Mouse (Mus musculus) liver, adult 2 months (tissue): ENCODE data around the gene Utrn. TPM values are rescaled to one million over a fixed set of nuclear protein-coding genes. Genes with fewer than 3 reads are reported as not detected.
A peak's percentile ranks its signal among the peaks of the same experiment; 100 is the strongest.

Experiments
- DNase-seq: peaks from one replicate; pipeline ENCODE4 v3.0.0-alpha.2; 2011; ENCODE audit warnings: low read depth, low spot score; ENCODE audit errors: extremely low read depth
- H3K27ac ChIP-seq: fragments of 200-500 bp; replicated peaks from 2 replicates; pipeline ENCODE4 v1.5.1; 2012; ENCODE audit warnings: low read depth, mild to moderate bottlenecking, control low read depth, inconsistent platforms, low read length; ENCODE audit not compliant: insufficient read depth
- H3K27me3 ChIP-seq: fragments of 200-500 bp; 2 replicates; pipeline ENCODE4 v1.6.1; 2012; ENCODE audit warnings: mild to moderate bottlenecking, moderate library complexity, low read length, inconsistent platforms; ENCODE audit not compliant: control insufficient read depth, insufficient read depth
- H3K36me3 ChIP-seq: fragments of 200-500 bp; 2 replicates; pipeline ENCODE4 v1.6.1; 2012; ENCODE audit warnings: low read length, inconsistent platforms; ENCODE audit not compliant: control insufficient read depth, insufficient read depth
- H3K4me1 ChIP-seq: fragments of 200-500 bp; 2 replicates; pipeline ENCODE4 v1.6.1; 2011; ENCODE audit warnings: low read length; ENCODE audit not compliant: control insufficient read depth, insufficient read depth
- H3K4me3 ChIP-seq: fragments of 200-500 bp; 2 replicates; pipeline ENCODE4 v1.5.1; 2011; ENCODE audit warnings: low read depth, mild to moderate bottlenecking, control low read depth, low read length, moderate library complexity; ENCODE audit not compliant: insufficient read depth
- H3K79me2 ChIP-seq: fragments of 200-500 bp; 2 replicates; pipeline ENCODE4 v1.6.1; 2012; ENCODE audit warnings: inconsistent platforms, mild to moderate bottlenecking, low read length, moderate library complexity; ENCODE audit not compliant: control insufficient read depth, insufficient read depth
- H3K9ac ChIP-seq: fragments of 200-500 bp; 2 replicates; pipeline ENCODE4 v1.6.1; 2012; ENCODE audit warnings: low read depth, mild to moderate bottlenecking, control low read depth, inconsistent platforms, low read length
- CTCF ChIP-seq: fragments of 200-500 bp; IDR thresholded peaks from 2 replicates; pipeline ENCODE4 v1.5.1; 2011; ENCODE audit warnings: low read depth, low read length, control low read depth
- POLR2A ChIP-seq: fragments of 200-500 bp; IDR thresholded peaks from 2 replicates; pipeline ENCODE4 v1.6.1; 2011; ENCODE audit warnings: low read length, control low read depth; ENCODE audit not compliant: insufficient read depth; ENCODE audit errors: extremely low read depth
- WGBS: fragments of 180-500 bp; shearing (Covaris S2); methylation state at CpG from one replicate; pipeline ENCODE4 v1.1.7; 2018; 5-methylcytosine and 5-hydroxymethylcytosine counted together
- polyA plus RNA-seq: library from polyadenylated mRNA; depleted of rRNA; stranded (reverse); fragments of >200 nt; gene quantifications from 2 replicates; pipeline ENCODE4 v1.2.3, GENCODE M21; 2012
- total RNA-seq: library from RNA; depleted of rRNA; stranded (reverse); fragments of >200 nt; gene quantifications from 2 replicates; pipeline ENCODE4 v1.2.3, GENCODE M21; 2014

Utrn gene
- total and polyA plus RNA-seq, 2 experiments = 5.9 to 25.7 TPM

DNA sequence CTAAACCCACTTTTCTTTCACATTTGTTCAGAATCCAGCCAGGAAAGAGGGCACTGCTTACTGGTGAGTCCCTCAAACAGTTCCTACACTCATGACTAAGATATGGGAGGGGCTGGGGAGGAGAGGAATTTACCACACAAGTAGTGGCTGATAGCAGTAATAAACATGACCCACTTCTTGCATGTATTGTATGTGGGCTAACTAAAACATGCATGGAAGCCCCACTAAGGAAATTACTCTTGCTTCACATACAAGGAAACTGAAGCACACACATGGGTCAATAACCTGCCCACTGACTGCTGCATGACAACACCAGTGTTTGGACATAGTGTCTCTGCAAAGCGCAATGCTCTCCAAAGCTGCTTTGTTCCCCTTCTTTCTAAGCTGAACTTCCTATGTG, 333.9 kb downstream of the Utrn start:
- Histone ChIP-seq H3K4me3 (no peak overlapping the region), H3K9ac (no peak overlapping the region), H3K27me3 (no peaks in the 10 kb centered on the region), H3K36me3 (peaks cover 2% of the 10 kb centered on the region; the same call in 1 of the 2 replicates), H3K79me2 (no peaks in the 10 kb centered on the region), H3K4me1 (no peaks in the 10 kb centered on the region), H3K27ac (no peak overlapping the region)
- TF ChIP-seq POLR2A = no peak
- no peak for TF ChIP-seq CTCF
- DNase-seq = no peak
- 97% methylated on average over 1 of the region's 1 CpGs for WGBS

DNA sequence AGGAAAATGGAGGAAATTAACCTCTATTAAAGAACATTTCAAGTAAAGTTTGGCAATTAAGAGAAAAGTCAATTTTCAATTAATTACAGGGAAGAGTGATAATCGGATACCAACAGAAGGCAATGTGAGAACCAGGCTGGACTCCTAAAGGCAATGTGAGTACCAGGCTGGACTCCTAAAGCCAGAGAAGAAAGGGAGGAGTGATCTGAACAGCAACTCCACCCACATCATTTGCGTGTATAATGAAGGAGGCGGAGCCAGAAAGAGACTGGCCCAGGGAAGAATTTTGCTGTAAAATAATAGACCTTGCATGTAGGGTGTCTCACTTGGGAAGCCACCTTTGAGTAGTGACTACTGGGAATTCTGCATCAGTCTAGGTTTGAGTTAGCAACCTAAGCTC, 334.4 kb downstream of the Utrn start:
- no peaks in the 10 kb centered on the region for H3K79me2 ChIP-seq
- no peak for DNase-seq
- no peak for TF ChIP-seq POLR2A
- TF ChIP-seq CTCF = no peak
- no peaks in the 10 kb centered on the region for H3K4me1 ChIP-seq
- no peak overlapping the region for H3K27ac ChIP-seq
- H3K4me3 ChIP-seq = no peak overlapping the region
- H3K27me3 ChIP-seq = no peaks in the 10 kb centered on the region
- H3K9ac ChIP-seq = no peak overlapping the region
- WGBS = 90% methylated on average over 3 of the region's 3 CpGs
- H3K36me3 ChIP-seq = peaks cover 2% of the 10 kb centered on the region; the same call in 1 of the 2 replicates

DNA sequence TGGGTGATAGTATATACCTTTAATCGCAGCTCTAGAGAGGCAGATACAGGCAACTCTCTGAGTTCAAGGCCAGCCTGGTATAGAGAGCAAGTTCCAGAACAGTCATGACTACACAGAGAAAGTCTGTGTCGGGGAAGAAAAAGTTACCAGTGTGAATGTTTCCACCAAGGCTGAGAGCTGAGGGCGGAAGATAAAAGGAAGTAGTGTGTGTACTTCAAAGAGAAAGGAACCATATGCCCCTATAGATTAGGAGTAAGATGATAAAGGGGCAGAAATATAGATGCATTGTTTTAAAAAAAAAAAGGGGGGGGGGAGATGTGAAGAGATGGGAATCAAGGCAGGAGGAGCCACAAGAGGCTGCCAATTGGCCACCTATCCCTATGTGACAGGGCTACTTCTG, 334.9 kb downstream of the Utrn start:
- DNase-seq = no peak
- 90% methylated on average over 3 of the region's 3 CpGs for WGBS

DNA sequence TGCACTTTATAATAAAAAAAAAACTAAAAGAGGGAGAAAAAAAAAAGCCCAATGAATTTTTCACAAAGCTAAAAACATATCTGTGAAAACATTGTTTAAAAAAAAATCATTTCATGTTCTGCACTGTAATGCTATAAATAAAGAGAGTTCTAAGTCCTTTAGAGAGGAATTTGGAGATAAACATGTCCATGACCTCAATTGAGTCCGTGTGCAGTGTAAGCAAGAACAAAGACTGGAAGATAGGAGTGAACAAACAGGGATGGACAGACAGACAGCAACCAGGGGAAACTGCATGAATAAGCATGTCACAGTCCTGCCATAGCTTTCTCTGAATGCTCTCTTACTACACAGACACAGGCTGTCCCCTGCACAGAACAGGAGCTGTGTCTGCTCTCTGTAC, 347.1 kb downstream of the Utrn start:
- Histone ChIP-seq H3K27me3 (no peaks in the 10 kb centered on the region), H3K4me1 (no peaks in the 10 kb centered on the region), H3K4me3 (no peak overlapping the region), H3K79me2 (no peaks in the 10 kb centered on the region), H3K27ac (no peak overlapping the region), H3K9ac (no peak overlapping the region), H3K36me3 (peaks cover 4% of the 10 kb centered on the region)
- TF ChIP-seq CTCF = no peak
- TF ChIP-seq POLR2A = no peak
- DNase-seq = peak; percentile 5
- WGBS = 12% methylated on average over 1 of the region's 1 CpGs

More for the DNA sequence above, 334.9 kb downstream of the Utrn start:
- H3K4me1 ChIP-seq = no peaks in the 10 kb centered on the region
- H3K9ac ChIP-seq = no peak overlapping the region
- no peak for TF ChIP-seq CTCF
- TF ChIP-seq POLR2A = no peak
- peaks cover 2% of the 10 kb centered on the region; the same call in 1 of the 2 replicates for H3K36me3 ChIP-seq
- no peak overlapping the region for H3K27ac ChIP-seq
- H3K27me3 ChIP-seq = no peaks in the 10 kb centered on the region
- H3K79me2 ChIP-seq = no peaks in the 10 kb centered on the region
- H3K4me3 ChIP-seq = no peak overlapping the region

DNA sequence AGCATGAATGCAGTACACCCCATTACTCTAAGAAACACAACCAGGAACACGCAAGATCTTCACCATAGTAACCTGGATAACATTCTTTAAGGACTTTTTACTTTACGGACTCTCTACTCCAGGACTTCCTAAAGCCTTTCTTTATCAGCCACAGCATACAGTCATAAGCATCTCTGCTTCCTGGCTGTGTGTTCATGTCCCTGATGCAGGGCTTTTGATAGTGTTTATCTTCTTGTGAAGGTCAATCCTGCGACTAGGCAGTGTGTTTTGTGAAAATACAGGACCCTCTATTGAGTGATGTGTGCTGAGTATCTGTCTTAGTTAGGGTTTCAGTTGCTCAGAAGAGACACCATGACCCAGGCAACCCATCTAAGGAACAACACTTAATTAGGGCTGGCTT, 351.0 kb downstream of the Utrn start:
- Histone ChIP-seq H3K36me3 (peaks cover 2% of the 10 kb centered on the region), H3K27me3 (no peaks in the 10 kb centered on the region), H3K9ac (no peak overlapping the region), H3K4me3 (no peak overlapping the region), H3K4me1 (no peaks in the 10 kb centered on the region), H3K79me2 (no peaks in the 10 kb centered on the region), H3K27ac (no peak overlapping the region)
- TF ChIP-seq CTCF = no peak
- TF ChIP-seq POLR2A = no peak
- DNase-seq = no peak
- 71% methylated on average over 3 of the region's 3 CpGs for WGBS

DNA sequence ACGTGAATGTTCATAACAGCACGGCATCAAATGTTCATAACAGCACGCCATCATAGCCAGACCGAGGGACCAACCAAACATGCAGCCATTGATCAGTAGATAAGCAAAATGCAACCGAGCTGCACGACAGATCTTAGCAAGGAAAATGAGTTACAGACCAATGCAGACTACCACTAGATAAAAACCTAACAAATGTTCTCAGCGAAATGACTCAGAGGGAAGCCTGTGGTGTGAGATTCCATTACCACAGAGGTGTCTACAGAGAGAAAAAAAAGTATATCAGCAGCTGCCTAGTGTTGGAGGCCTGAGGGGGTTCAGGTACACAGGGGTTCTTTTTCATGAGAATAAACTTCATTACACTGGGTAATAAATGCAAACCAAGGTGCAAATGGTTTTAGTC, 363.6 kb downstream of the Utrn start:
- no peaks in the 10 kb centered on the region for H3K4me1 ChIP-seq
- no peaks in the 10 kb centered on the region for H3K79me2 ChIP-seq
- WGBS = 95% methylated on average over 7 of the region's 7 CpGs

More for the DNA sequence above, 363.6 kb downstream of the Utrn start:
- H3K27me3 ChIP-seq = no peaks in the 10 kb centered on the region
- no peak overlapping the region for H3K9ac ChIP-seq
- TF ChIP-seq POLR2A (no peak), CTCF (no peak)
- no peak for DNase-seq
- no peak overlapping the region for H3K27ac ChIP-seq
- H3K36me3 ChIP-seq = peaks cover 3% of the 10 kb centered on the region
- no peak overlapping the region for H3K4me3 ChIP-seq
